Mouse (Mus musculus) neural tube, postnatal 0 days (tissue): ENCODE data around the gene Syt17. TPM values are rescaled to one million over a fixed set of nuclear protein-coding genes. Genes with fewer than 3 reads are reported as not detected.

Source experiments
- polyA plus RNA-seq: library from polyadenylated mRNA; unstranded; fragments of >200 nt; fragmentation: Nextera tagmentation; extraction: Ambion mirVana; gene quantifications from 2 replicates; pipeline ENCODE4 v1.2.1, GENCODE M21; 2015

Syt17 gene
- polyA plus RNA-seq: 31.7 and 34.4 TPM in 2 replicates

DNA sequence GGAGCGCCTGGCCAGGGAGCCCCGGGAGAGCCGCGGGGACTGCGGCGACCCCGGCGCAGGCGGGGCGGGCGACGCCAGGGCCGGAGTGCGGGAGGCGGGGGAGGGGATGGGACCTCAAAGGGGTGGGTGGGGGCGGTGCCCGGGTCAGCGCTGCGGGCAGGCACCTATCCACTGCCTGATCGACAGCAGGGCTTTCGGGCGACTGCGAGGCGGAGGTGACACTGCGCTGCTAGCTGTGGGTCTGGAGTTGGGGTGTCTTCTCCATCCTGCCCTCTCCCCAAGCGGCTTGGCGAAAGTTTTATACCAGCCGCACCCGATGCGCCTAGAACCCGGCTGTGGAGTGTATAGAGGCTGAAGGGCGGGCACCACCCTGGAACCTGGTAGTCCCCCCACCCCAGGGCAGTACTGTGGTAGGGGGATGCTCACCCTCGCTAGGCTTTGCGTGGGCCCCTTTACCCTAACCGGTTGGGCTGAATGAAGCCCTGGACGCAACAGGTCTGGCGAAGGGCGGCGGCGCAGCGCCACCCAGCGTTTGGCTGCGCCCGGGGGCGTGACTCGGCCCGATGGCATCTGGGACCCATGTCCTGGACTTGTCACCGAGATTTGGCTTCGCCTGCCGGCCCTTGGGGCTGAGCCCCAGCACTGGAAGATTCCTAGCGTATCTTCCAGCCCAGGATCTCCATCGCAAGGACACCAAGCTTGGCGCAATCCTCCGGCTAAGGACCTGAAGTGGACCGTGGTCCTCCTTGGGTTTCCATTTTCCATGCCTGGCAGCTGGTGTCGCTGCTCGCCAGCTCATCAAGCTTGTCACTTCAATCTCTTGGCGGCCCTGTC is at the start of gene Syt17:
Gene Syt17, minus strand, starts transcription at position 89 of the 834 bp plus-strand sequence.

DNA sequence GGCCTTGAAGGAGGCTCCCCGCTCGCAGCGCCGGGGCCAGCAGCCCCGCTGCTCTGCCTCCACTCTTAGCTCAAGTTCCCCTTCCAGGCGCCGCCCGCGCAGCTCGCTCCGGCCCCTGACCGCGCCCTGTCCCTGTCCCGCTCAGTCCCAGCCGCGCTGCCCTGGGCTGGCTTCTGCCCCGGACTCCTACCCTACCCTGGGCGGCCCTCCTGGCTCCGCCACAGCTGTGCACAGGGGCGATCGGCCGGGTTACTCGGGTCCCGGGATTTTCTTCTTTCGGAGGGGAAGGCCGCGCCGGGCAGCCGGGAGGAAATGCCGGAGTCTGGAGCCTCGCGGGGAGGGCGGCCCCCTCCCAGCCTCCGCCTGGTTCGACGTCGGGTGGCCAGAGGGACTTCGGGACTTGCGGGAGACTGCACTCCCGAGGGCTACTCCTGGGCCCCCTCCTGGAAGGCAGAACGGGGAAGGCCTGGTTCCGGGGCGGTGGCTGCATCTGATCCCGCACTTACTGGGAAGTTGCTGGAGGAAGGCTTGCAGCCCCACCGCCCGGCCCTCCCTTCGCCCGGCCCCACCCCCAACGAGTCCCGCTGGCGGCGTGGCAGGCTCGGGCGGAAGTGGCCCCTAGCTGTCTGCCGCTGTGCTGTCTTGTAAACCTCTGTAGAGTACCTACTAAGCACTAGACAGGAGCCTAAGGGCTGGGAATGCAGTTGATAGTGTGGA is 43.6 kb upstream of the Syt17 start, which contains the start of gene Itpripl2:
Gene Itpripl2, minus strand, starts transcription at position 545 of the 717 bp plus-strand sequence.

Other genes starting within 250 kb of the Syt17 start
- gene Smg1, start 204.6 kb downstream of the Syt17 start, polyA plus RNA-seq: 16.6 TPM in 2 replicates
- gene Itpripl2, start 43.8 kb upstream of the Syt17 start, polyA plus RNA-seq: 1.1 and 1.2 TPM in 2 replicates
- 149 and 151 TPM in 2 replicates for gene Coq7, start 85.1 kb upstream of the Syt17 start, polyA plus RNA-seq
- gene Tmc7, start 136.5 kb upstream of the Syt17 start, polyA plus RNA-seq: 5.7 and 6.5 TPM in 2 replicates
- 0.19 and 0.27 TPM in 2 replicates for gene Tmc5, start 149.1 kb upstream of the Syt17 start, polyA plus RNA-seq